Mouse (Mus musculus): ENCODE results near the gene Anxa4. TPM values are rescaled to one million over a fixed set of nuclear protein-coding genes. Genes with fewer than 3 reads are reported as not detected.

Anxa4 gene
- polyA plus RNA-seq, 1 experiment from 2014 or later: 27.9 TPM

GRCm38 (mm10) chr6:86689671-86690070 lies 103.7 kb downstream of the Anxa4 start:
- no peak overlapping the region for H3K4me2 ChIP-seq
- peak; percentile 75 for ATAC-seq

GRCm38 (mm10) chr6:86686971-86687370 lies 106.4 kb downstream of the Anxa4 start:
- peaks cover 17% of the 10 kb centered on the region for H3K36me3 ChIP-seq
- H3K9ac ChIP-seq: no peak overlapping the region
- no peak for ATAC-seq
- no peak overlapping the region for H3K4me3 ChIP-seq
- 65% methylated on average over 1 of the region's 1 CpGs for WGBS (ENCODE audit: insufficient replicate concordance)
- no peak overlapping the region for H3K27ac ChIP-seq
- no peak overlapping the region for H3K4me2 ChIP-seq
- no peaks in the 10 kb centered on the region for H3K9me3 ChIP-seq (replicated peaks)
- no peaks in the 10 kb centered on the region for H3K27me3 ChIP-seq (replicated peaks)
- H3K4me1 ChIP-seq: peaks cover 31% of the 10 kb centered on the region

More at GRCm38 (mm10) chr6:86689671-86690070, 103.7 kb downstream of the Anxa4 start:
- H3K4me1 ChIP-seq: peaks cover 18% of the 10 kb centered on the region
- no peaks in the 10 kb centered on the region for H3K27me3 ChIP-seq (replicated peaks)
- H3K27ac ChIP-seq: no peak overlapping the region
- peaks cover 7% of the 10 kb centered on the region for H3K36me3 ChIP-seq
- H3K9ac ChIP-seq: no peak overlapping the region
- no peaks in the 10 kb centered on the region for H3K9me3 ChIP-seq (replicated peaks)
- H3K4me3 ChIP-seq: no peak overlapping the region
- WGBS (ENCODE audit: insufficient replicate concordance): 48% methylated on average over 3 of the region's 3 CpGs

Other genes starting within 250 kb of the Anxa4 start
- 0.13 TPM in 2 replicates for gene Asprv1, start 165.4 kb downstream of the Anxa4 start, polyA plus RNA-seq (2016; fragmentation: Nextera tagmentation; extraction: Ambion mirVana)
- 35.1 and 39.7 TPM in 2 replicates for gene Mxd1, start 124.4 kb downstream of the Anxa4 start, polyA plus RNA-seq (2016; fragmentation: Nextera tagmentation; extraction: Ambion mirVana)
- gene Snrnp27, start 109.1 kb downstream of the Anxa4 start, polyA plus RNA-seq (2016; fragmentation: Nextera tagmentation; extraction: Ambion mirVana): 82.0 and 85.1 TPM in 2 replicates
- 17.5 and 17.8 TPM in 2 replicates for gene Gmcl1, start 60.2 kb downstream of the Anxa4 start, polyA plus RNA-seq (2016; fragmentation: Nextera tagmentation; extraction: Ambion mirVana)
- 5.8 and 9.2 TPM in 2 replicates for gene Aak1, start 55.9 kb upstream of the Anxa4 start, polyA plus RNA-seq (2016; fragmentation: Nextera tagmentation; extraction: Ambion mirVana)
- gene Nfu1, start 215.7 kb upstream of the Anxa4 start, polyA plus RNA-seq (2016; fragmentation: Nextera tagmentation; extraction: Ambion mirVana): 65.2 and 66.9 TPM in 2 replicates
- 8.7 and 9.2 TPM in 2 replicates for gene Gfpt1, start 249.3 kb upstream of the Anxa4 start, polyA plus RNA-seq (2016; fragmentation: Nextera tagmentation; extraction: Ambion mirVana)

Data from liver, embryonic 12.5 days (tissue).